Comparison of ENCODE assay signal across 12 mouse cellular contexts in the genomic region with DNA sequence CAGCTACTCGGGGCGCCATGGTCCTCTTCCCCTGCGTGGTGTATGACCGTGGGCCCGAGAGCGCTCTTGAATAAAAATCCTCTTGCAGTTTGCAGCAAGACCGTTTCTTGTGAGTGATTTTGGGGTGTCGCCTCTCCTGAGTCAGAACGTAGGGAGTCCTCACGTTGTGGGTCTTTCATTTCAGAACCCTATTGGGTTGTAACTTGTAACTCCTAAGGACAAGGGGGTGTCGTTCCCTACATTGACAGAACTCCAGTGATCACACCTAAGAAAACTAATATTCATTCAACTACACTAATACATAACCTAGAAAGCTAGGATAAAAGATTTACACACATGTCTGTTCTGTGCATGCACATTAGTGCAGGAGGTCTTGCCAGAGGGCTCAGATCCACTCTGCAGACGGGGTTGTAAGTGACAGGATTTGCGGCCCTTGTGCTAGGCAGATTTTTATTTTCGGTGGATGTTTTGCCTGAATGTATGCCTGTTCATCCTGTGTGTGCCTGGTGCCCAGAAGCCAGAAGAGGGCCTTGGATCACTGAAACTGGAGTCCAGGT.
"Had no signal": no experiment of that assay in that cellular context is flagged by ENCODE, and none has a peak within 500 bp of the region (broad histone marks: within the 10 kb centered on the region; RNA-seq: fewer than 3 reads in every experiment).

No protein-coding gene starts in this region.

- DNase-seq: left cerebral cortex, postnatal 4 days; liver; liver, embryonic 13.5 days; liver, postnatal 0 days; lung, adult 18-20 months; lung, adult 2 months; lung, embryonic 14.5 days; lung, postnatal 10 days; lung, postnatal 14 days; lung, postnatal 36 days; lung, postnatal 4 days; midbrain, embryonic 14.5 days had no signal
